Mouse (Mus musculus) retina, postnatal 7 days (tissue): Measurements from ENCODE around the gene Eps8l2.
A peak's percentile ranks its signal among the peaks of the same experiment; 100 is the strongest.
"Not testable (repeated sequence)": the region's sequence is repeated elsewhere in the genome, so short reads cannot be mapped to it uniquely, and the experiment has no call there.

Source experiments
- DNase-seq: peaks from one replicate; pipeline ENCODE4 v3.0.0-alpha.2; 2012; ENCODE audit warnings: low read depth, low spot score

Eps8l2 gene

DNA sequence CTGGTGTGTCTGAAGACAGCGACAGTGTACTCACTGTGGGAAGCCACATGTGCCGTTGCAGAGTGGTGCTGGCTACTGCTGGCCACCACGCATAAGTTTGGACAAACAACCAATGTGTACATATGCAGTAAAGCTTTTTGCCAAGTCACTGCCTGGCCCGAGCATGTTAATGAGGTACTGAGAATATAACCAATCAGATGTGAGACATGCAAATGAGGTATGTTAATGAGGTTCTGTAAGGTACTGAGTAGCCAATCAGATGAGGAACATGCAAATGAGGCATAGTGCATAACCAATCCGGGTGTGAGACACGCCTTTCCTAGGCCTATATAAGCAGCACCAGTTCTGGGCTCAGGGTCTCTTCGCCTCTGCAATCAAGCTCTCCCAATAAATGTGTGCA is 69.0 kb downstream of the Eps8l2 start:
- DNase-seq = not testable (repeated sequence)

DNA sequence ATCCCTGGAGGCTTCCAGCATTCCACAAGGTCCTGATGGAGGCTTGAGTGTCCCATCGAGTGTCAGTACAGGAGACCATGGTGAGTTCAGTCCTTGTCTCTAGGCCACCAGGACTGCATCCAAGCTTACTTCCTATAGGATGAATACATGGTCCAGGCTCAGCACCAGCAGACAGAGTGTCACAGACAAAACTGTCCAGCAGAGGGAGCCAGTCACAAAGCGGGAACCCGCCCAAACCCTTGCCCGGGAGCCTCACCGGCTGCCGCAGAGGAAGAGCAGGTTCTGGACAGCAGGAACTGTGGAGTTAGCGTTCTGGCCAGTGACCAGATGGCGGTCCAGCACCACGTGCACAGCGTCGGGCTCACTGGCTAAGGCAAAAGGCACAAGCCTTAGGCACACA is 70.2 kb downstream of the Eps8l2 start:
- peak; percentile 84 for DNase-seq

DNA sequence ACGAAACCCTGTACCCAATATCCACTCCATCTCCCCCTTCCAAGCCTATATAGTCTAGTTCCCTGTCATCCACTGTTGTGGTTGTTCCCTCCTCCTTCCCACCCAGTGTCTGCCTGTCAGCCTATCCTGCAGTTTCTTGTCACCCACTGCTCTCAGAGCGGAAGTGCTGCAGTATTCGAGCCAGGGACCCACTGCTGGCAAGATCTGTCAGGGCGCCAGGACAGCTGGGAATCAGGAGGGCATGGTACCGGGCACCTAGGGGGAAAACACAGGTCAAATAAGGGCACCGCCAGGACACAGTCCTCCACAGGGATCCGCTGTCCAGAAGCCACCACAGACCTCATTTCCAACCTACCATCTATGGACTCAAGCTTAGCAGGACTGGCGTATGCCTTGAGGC is 72.0 kb downstream of the Eps8l2 start:
- DNase-seq = no peak

DNA sequence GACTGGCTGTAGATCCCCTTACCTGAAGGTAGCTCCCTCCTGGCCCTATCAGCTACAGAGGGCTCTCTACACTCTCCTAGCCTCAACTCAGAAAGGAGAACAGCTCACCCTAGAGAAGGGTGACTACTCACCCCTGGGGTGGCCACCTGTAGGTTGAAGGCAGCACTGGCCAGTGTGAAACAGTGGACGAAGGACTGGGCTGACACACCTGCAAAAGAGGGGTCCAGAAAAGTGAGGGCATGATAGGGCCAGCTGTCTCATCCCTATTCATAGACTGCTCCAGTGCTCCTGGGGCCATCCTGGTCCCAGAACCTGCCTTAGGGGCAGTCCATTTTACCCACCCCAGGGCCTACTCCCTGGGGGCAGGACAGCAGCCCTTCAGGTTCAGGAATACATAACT is 73.0 kb downstream of the Eps8l2 start:
- no peak for DNase-seq
